Mouse (Mus musculus) lung, adult 18-20 months (tissue): ENCODE results near the gene Sema3f.

Source experiments
- DNase-seq, 2 experiments: peaks; one replicate each; pipeline ENCODE4 v3.0.0; 2022; ENCODE audit warnings: mixed read lengths in 2 of 2

Gene Sema3f

DNA sequence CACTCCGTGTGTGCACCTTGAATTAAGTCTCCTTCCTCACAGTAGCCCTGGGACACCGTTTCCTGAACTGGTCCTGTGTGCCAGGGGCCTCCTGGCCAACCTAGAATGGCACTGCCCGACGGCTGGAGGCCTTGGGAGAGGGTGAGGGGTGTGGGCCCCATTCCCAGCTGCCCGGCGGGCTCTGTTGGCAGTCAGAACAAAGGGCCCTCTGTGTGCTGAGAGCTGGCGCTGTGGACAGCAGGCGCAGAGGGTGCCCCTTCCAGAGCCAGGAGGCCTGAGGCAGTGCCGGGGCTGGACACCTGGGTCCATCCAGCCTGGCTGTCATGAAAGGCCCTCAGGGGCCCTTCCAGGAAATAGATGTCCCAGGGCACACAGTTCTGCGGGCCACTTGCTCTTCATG lies 50.7 kb downstream of the Sema3f start:
- DNase-seq: no peak

DNA sequence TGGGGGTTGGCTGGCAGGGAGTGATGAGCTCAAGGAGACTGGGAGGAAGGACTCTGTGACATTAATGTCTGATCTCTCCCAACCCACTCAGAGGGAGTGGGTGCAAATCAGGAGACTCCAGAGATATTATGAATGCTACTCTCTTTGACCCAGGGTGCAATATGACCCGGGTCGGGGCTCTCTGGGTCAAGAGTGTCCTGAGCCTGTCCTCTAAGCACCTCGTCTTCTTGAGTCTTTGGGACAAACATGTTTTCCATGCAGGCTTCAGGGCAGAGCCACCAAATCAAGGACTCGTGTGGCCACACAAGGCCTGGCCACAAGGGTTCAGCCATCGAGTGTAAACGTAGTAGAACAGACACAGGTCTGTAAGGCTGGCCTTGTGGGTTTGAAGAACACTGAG lies 52.2 kb downstream of the Sema3f start:
- DNase-seq: no peak

DNA sequence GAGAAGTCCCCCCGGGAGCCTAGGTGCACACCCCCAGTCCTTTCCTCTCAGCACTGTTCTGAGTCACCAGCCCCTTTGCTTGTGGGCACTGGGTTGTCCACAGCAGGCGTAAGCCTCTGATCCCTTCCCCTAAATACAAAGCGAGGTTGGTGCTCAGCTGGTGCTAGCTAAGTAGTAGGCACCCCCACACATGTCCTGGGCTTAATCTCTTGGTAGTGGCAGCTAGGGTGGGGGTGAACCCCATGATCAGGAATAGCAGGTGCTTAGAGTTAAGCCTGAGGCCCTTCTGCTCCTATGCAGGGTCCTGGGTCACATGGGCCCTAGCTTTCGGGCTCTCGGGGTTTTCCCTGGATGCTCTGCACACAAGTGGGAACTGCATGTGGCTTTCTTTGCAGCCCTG lies 53.1 kb downstream of the Sema3f start:
- DNase-seq: no peak

DNA sequence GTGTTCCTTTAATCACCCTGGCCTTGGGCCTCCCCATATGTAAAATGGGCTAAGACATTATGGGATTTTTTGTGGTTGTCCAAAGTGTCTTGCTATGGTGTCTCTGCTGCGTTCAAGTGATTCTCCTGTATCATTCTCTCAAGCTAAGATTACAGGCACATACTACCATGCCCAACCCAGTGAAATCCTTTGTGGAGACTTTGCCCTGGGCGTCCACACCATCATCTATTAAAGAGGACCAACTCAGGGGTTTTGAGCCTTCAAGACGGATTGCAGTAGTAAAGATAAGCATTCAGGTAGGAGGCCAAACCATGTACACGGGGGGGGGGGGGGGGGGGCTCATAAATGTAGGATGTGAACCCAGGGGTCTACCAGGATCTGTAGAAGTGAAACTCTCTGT lies 55.7 kb downstream of the Sema3f start:
- no peak for DNase-seq

DNA sequence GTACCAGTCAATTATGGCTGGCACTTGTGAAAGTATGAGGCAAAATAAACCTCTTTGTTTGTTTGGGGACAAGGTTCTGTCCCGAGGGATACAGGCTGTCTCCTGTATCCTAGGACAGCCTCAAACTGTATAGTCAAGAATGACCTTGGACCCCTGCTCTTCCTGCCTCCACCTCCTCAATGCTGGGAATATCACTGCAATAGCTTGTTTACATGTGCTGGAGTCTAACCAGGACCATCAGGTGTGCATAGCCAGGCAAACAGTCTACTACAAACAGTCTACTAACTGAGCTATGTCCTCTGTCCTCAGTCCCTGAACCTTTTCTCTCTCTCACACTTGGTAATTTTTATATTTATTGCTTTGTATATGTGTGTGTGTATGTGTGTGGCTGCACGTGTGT lies 56.8 kb downstream of the Sema3f start:
- no peak for DNase-seq

DNA sequence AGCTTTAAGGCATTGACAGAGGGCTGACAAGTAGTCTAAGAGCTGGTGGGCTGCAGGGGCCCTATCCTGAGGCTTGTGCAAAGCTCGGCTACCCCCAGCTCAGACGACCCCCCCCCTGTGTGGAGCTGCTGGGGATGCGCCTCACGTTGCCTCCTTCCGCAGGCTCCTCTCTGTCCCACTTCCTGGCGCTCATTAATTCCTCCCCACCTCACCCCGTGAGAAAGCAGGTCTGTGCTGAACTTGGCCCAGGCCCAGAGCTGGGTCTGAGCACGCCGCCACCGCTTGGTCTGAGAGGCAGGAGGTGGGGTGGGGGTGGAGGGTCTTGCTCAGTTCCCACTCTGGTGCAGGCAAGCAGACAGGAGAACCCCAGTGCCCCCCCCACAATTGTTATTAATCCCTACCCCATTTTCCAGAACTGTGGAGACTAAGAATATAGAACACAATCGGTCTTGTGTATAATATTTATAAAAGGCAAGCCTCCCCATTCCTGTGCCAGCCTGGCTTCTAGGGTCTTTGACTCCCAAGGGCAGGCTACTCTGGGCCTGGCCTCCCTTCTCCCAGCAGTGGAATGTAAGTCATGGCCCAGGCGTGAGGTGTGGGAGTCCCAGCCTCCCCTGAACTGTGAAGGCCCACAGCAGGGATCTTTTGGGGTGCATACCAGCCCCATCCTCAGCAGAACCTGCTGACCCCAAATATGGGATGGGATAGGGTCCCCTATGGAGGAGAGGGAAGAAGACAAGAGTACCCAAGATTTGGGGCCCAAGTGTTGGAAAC lies 59.4 kb downstream of the Sema3f start:
- DNase-seq: no peak

DNA sequence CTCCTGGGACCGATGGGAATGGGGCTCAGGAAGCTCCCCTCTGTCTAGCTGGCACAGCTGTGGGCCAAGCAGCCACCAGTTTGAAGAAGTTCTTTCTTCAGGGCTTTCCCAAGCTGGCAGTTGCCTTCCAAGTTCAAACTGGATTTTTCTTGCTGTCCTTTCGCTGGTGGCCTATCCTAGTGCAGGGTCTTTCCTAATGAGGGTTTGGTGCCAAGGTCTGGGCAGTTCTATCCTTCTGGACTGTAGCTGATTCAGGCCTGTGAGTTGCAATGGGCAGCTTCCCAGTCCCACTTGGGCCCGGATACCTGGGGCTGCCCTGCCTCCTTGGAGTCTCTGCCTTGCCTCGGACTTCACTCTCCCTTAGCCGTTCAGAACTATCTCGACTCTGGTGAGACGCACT lies 60.0 kb downstream of the Sema3f start:
- DNase-seq: no peak

DNA sequence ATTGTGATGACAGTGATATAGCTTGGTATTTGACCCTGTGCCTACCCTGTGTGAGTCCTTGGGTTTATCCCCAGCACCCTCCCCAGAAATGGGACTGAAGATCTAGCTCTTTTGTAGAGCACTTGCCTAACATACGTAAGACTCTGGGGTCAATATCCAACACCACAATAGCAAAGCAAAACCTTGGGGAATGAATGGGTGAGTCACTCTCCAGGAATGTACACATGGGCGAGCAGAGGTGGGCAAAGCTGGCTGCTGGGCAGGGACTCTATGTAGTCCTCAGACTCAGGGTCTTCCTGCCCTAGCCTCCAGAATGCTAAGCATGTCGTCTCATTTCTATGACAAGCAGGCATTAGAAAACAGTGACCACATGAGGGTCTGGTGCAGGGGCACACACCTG lies 61.5 kb downstream of the Sema3f start:
- no peak for DNase-seq

DNA sequence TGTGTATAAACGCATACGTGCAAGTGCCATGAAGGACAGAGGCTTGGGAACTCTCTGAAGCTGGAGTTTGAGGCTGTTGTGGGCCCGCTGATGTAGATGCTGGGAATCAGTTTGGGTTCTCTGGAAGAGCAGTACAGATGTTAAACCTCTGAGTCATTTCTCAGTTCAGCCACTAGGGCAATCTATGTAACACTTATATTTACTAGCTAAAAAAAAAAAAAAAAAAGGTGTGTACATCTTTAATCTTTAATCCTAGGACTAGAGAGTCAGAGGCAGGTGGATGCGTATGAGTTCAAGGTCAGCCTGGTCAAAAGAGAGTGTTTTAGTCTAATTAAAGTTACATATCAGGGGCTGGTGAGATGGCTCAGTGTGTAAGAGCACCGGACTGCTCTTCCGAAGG lies 63.3 kb downstream of the Sema3f start:
- no peak for DNase-seq

DNA sequence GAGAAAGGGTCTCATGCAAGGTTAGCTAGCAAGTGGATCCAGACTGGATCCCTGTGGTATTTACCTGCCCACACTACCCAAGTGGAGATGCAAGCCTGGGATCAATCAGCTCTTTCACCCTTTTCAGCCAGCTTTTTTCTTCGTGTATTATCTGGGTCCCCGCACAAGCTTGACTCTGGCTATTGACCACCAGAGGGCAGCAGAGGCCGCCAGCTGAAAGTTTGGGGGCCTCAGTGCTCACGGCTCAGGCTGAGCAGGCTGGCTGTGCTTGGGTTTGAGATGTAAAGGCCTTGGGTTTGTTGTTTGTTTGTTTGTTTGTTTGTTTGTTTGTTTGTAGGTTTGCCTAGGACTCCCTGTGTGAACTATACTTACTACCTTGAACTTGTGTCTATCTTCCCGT lies 64.7 kb downstream of the Sema3f start:
- peak; percentile 68 to 74 for DNase-seq

DNA sequence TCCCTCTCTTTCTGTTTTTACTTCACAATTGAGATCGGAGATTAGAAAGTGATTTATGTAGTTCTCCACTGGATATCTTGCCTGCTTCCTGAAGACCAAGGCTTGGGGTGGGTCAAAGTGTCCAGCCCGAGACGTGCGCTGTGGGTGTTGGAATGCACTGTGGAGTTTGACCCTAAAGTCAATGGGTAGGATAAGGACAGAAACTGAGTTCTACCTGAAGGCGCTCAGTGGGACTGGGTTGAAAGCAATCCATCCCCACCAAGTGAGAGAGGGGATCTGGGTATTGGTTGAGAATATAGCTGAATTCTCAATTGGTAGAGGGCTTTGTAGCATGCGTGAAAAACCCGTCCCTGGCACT lies 65.1 kb downstream of the Sema3f start:
- no peak for DNase-seq

DNA sequence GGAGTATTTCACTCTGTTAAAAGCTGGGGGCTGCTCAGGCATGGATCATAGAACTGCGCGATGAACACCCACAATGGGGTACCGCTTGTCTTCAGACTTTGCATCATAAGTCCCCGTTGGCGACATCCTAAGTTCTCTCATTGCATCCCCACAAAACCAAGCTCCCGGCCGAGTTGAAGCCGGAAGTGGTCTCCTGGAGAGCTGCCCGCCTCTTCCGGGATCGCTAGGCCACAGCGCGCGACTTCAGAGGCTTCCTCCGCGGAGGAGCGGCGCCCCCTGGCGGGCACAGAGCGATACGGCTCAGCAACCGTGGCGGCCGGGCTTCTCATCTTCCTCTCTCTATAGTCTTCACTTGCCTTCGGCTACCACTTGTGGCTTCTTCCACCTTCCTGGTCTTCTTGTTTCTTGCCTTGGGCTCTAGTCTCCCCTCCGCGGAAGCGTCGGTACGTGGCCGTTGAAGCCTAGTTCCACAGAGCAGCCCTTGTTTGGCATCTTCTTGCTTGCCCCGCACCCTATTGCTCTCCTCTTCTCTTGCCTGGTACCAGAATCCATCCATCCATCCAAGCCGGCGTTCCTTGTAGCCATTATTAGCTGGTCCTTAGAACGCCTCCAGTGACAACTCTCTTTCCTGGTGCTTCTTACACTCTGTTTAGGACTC lies 65.7 kb downstream of the Sema3f start:
- peak; percentile 88 to 92 for DNase-seq

DNA sequence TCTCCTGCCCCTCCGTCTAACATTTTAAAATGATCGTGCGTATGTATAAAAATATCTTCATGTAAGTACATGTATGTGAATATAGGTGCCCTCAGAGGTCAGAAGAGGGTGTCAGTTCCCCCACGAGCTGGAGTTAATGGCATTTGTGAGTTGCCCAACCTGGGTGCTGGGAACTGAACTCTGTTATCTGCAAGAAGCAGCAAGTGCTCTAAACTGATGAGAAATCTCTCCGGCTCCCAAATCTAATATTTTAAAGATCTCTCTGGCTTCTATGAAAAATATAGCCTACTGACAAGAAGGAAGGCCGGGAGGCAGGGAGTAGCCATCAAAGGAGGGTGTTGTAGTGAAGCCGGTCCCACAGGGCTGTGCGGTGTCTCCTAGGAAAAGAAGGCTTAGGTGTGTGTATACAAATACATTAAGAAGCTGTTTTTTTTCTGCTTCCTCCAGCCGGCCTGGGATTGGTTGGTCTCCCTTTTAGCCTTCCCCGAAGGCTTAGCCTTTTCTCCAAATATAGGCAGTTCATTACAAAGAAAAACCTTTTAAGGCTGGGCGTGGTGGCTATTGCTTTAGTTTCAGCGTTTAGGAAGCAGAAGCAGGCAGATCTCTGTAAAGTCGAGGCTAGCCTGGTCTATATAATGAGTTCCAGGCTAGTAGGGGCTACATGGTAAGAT lies 66.6 kb downstream of the Sema3f start:
- no peak for DNase-seq

DNA sequence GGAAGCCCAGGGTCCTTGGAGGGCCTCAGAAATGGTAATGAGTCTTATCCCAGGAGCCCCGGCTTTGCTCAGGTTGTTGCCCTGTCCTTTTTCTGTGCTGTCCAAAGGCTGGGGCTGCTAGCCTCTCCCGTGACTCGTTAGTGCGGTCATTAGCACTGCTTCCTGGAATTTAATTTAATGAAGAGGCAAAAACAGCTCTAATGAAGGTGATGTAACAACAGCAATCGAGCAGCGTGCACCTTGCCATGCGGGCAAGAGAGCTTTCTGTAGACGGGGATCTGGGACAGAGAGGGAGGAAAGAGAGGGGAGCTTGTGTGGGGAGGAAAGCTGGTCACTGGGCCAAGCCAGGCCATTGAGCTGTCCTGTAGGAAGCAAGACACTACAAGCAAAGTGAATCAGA lies 68.6 kb downstream of the Sema3f start:
- DNase-seq: no peak

DNA sequence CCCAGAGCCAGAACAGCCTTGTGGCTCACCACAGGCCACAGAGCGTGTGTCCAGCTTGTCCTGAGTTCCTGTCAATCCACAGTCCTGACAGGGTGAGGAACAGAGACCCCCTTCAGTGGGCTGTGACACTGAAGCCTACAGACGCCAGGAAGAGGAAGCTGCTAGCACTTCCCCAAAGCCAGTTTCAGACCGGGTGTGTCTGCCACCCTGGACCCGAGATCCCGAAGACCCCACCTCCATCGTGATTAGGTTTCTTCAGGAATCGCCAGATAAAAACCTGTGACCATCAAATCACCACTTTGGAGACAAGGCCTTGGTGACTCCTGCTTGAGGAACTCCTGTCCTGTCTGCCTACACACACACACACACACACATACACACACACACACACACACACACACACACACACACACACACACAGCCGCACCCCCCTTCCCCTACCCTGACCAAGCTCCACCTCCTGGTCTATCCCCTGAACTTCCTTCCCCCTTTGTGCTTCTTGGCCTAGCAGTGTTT lies 70.0 kb downstream of the Sema3f start:
- peak; percentile 50 to 53 for DNase-seq

DNA sequence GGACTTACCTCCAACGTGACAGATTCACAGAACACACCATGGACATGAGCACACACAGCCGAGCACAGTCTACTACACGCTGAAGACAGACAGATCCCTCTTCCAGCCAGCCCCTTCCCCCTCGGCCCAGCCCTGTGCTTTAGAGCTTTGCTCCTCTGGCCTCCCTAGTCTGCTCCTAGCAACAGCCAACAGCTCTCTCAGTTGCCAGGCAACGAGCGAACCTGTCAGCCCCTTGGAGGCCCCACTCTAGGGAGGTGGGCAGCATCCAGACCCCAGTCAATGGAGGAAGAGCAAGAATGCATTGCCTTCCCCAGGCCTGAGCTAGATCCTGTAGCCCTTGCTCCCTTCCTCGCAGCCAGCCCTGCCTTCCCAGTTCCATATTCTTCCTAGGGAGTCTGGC lies 73.2 kb downstream of the Sema3f start:
- DNase-seq: no peak

DNA sequence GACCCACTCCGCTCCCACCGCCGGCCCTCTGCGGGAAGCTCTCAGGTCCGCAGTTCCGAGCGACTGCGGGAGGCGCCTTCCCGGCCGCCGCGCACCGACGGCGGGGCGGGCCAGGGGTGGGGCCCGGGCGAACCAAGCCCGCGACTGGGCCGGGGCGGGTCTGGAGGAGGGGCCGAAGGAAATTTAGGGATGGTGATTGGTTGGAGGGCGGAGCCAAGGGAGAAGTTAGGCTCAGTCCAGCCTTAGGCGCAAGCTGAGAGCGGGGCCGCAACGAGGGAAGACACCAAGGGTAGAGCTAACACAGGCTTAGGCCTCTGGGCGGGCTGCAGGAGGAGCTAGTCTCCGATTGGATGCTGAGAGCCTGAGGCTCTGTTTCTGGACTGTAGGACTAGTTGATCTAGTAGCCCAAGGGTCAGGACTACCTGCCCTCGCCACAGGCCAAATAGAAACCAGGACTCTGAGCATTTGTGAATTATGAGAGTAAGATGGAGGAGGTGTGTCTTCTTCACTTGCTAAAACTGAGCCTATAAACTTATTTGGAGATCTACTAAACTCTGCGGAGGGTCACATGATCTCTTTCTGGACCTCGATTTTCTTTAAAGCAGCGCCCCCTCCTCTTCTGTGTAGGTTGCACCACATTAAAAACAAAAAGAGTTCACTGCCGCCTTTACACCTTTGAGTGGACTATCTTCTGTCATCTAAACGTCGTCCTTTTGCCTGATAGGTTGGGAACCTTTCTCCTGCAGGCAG lies 74.8 kb downstream of the Sema3f start, which contains the start of gene Gnai2:
Gene Gnai2, minus strand, starts transcription at position 89 of the 750 bp plus-strand sequence.
- DNase-seq: peak; percentile 99

DNA sequence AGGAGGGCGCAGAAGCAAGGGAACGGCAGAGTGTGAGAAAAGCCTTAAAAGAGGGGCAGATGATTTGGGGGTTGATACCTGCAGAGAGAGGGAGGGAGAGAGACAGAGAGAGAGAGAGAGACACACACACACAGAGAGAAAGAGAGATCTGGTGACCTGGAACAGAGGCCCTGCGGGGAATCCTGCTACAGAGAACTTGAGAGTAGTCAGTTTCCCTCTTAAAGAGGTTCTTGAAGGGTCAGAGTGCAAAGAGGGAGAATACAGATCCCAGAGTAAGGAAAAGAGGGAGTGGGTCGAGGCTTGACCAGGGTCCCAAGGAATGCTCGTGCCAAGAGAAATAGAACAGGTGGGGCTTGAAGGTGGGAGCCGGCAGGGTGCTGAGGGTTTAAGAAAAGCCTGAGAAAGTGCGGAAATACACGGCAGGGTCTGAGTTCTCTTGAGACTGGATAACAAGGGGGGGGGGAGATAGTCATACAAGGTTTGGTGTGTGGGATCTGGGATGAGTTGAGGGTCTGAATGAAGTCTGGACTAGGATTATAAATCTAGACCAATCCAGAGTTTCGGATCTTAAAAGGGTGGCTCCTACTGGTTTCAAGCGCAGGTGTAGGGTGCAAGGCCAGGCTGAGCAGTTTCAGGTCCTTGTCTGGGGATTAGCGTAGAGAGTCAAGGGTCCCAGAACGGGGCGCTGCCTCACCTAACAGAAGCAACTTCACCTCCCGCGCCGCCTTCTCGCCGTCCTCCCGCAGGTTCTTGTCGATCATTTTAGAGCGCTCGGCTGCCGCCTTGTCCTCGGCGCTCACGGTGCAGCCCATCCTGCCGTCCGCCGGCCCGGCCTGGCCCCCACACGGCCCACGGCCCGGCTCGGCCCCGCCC lies 75.6 kb downstream of the Sema3f start:
- no peak for DNase-seq

DNA sequence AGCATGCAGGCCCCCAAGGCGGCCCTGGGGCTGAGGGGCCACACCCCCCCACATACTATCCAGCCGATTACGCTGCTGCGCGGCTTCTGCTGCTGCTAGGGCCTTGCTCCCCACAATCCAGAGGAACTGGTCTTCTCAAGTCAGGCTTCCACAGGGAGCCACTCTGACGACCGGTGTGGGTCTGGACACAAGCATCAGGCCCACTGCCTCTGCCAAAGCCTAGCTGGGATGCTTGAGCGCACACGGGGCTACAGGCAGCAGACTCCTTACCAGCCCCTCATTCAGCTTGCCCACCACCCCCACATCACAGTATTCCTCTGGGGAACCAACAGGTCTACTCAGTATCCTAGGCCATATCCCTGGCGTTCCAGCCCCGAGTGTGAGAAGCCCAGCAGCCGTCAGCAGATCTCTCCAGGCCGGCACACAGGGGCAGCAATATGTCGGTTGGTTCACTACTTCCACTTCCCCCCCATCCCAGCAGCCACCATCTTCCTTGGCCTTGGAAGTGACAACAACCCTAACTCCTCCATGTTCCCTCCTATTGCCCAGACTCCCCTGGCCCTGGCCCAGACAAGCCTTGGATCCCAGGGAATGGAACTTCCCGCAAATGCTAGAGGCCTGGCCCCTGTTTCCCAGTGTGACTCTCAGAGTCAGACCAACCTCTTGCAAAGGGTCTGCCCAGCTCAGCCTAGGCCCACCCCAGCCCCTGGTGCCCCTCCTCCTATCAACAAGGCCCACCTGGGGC lies 76.4 kb downstream of the Sema3f start:
- no peak for DNase-seq

DNA sequence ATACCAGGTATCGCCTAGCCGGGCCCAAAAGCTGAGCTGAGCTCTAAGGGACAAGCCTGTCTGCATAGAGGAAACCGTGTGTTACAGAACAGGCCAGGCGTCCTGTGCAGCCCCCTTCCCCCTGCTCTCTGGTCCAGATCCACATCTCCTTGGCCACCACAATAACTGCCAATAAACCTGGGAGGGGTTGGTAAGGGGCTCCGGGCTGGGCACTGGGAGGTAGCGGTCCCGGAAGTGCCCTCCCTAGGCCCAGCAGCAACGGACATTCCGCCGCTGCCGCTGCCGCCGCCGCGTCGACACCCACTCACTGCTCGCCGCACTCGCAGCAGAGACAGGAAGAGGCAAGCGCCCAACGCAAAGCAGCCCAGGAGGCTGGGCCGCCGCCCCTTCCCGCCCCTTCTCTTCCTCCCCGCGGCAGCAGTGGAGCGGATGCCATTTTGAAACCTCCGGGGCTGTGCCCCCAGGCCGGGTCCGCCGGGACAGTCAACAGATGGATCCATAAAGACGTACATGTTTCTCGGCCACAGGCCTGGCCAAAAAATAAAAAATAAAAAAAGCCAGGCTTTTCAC lies 77.1 kb downstream of the Sema3f start:
- DNase-seq: peak; percentile 88 to 91

DNA sequence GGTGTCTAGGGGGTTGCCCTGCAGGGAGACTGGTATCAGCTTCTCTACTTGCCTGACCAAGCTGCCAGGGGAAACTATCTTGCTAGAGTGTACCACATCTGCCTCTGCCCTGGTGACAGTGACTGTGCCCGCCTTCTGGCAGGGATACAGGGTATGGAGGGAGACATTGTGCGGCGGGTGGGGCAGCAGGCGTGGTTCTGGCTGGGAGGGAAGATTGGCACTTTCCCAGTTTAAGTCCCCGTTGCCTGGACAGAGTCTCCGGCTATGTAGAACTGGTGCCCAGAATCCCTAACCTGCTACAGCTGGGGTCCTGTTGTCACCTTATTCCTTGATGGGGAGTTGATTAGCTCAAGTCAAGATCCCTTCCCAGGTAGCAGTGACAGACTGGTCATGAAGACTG lies 77.8 kb downstream of the Sema3f start:
- DNase-seq: peak; percentile 79 to 84
